Mouse (Mus musculus): Measurements from ENCODE around the gene Gm9945.

Gm9945 gene

GRCm38 (mm10) chr11:53493243-53493955, 13.4 kb downstream of the Gm9945 start:
- no peak for DNase-seq (ENCODE audit: low spot score)

DNA sequence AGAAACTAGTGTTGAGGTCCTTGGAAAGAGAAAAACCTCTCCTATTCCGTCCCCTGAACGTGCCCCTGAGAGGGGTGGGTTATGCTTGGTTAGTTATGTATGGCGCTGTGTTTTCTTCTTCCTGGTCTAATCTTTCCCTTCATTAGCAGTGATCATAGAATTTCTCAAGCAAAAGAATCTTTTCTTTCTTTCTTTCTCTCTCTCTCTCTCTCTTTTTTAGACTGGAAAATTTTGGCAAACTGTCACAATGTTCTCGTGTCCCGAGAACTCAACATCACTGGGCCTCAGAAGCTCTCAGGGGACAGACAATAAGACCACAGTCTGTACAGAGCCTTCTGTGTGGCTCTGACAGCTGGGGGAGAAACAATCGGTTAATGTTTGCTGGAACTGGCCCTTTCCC, 15.5 kb downstream of the Gm9945 start:
- no peak for DNase-seq (ENCODE audit: low spot score)

GRCm38 (mm10) chr11:53496946-53497345, 17.0 kb downstream of the Gm9945 start:
- DNase-seq (ENCODE audit: low spot score), result no peak

DNA sequence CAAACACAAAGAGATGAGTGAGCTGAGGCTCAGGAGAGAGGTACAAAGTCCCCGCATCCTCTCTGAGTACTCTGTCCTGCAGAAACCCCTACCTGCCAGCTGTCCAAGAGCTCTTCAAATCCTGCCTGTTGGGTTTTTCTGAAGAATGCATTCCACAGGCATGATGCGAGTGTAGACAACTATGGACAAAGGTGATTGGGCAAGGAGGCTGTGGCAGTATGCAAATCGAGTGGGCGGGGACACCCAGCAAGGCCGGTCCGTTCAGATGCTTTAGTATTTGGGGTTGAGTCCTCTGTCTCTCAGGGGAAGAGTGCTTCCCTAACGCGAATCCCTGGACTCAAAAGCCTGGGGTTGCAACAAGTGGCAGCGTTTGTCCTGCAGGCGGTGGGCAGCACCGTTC, 20.6 kb downstream of the Gm9945 start:
- DNase-seq (ENCODE audit: low spot score), result no peak

DNA sequence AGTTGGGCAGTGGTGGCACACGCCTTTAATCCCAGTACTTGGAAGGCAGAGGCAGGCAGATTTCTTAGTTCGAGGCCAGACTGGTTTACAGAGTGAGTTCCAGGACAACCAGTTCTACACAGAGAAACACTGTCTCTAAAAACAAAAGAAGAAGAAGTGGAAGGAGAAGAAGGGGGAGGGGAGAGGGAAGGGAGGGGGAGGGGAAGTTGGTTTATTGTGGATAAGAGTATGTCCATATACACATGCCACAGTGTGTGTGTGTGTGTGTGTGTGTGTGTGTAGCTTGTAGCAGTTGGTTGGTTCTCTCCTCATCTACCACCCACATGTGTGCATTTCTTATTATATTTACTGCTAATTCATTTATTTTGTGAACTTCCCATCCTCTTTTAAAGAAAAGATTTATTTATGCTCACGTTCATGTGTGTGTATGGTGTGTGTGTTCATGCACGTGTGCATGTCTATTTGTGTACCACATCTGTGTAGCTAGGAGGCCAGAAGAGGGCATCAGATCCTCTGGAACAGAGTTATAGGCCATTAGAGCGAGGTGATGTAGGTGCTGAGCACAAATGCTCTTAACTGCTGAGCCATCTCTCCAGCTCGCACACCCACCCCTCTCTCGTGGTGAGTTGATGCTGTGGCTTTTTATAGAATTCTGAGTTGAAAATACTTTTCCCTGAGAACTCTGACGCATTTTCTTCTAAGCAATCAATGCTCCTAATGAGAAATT, 22.2 kb downstream of the Gm9945 start:
- no peak for DNase-seq (ENCODE audit: low spot score)

- no peak for DNase-seq (ENCODE audit: low spot score)
Measured at GRCm38 (mm10) chr11:53503738-53504137, 23.8 kb downstream of the Gm9945 start.

- DNase-seq (ENCODE audit: low spot score), result no peak
Measured at GRCm38 (mm10) chr11:53504376-53504775, 24.4 kb downstream of the Gm9945 start.

DNA sequence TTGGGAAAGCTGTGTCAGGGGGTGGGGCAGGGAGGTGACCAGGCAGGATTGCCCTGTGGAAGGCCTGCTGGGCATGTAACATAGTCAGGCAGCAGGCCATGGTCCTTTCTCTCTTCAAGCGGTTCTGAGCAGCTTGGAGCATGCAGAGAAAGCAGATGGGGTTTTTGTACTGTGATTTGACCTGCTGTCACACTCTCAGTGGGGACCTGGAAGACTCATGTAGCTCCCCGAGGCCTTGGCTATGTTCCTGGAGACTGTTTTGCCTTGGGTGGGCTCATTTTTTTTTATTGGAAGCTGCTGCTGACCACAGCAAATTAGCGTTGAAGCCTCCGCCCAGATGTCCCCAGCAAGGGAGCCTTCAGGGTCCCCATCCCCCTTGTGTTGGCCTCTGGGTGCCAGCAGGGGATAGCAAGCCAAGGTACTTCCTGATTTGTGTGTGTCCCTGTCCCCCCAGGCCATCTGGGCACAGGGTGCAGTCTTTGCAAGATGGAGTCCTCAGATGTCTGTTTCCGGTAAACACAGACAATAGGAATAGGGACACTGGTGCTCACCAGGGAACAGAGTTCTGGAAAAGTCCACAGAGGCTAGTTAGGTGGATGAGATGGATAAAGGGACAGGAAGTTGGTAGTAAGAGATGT, 25.2 kb downstream of the Gm9945 start:
- DNase-seq (ENCODE audit: low spot score), result no peak

DNA sequence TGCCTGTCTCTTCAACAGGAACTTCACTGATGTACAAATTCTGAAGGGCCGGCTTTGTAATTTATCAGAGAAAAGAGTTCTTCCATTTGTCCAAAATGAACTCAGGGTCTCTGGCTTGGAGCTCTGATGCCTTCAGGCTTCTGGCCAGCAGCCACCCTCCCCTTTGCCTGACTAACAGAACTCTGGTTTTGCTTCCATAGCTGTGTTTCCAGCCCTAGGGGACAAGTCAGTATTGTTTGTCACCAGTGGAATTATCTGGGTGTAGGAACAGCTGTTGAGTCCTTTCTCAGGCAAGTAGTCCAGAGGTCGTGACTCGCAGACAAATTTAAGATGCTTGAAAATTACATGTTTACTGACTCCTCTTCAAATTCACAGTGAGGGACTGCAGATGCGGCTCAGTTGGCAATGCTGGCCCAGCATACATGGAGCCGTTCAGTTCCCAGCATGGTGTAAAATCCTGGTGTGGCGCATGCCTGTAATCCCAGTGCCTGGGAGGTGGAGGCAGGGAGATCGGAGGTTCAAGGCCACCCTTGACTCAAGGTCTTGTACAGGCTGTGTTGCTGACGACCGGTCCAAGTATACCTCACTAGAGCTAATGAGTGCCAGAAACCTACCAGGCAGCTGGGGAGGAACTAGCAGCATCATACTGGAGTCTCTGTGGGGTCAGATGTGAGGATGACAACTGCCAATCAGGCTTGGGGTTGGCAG, 27.3 kb downstream of the Gm9945 start:
- no peak for DNase-seq (ENCODE audit: low spot score)

GRCm38 (mm10) chr11:53508152-53508551, 28.2 kb downstream of the Gm9945 start:
- DNase-seq (ENCODE audit: low spot score), result no peak

DNA sequence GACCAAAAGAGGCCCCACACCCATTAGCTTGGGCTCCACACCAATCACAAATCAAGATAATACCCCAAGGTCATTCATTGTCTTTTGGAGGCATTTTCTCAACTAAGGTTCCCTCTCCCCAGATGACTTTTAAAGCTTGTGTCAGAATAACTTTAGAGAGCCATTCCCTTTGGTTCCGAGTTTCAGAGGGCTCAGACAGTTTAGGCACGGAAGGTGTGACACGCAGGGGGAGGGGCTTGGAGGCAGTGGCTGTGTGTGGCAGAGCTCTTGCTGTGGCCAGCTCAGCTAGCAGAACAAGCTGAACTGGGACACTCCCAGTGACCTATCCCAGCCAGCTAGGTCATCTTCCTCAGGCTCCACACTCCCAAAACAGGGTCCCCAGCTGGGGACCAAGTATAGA, 28.6 kb downstream of the Gm9945 start:
- DNase-seq (ENCODE audit: low spot score), result no peak

GRCm38 (mm10) chr11:53510351-53510750, 30.4 kb downstream of the Gm9945 start:
- DNase-seq (ENCODE audit: low spot score), result no peak

GRCm38 (mm10) chr11:53516775-53517627, 37.0 kb downstream of the Gm9945 start:
- DNase-seq (ENCODE audit: low spot score), result no peak

- no peak for DNase-seq (ENCODE audit: low spot score)
Measured at GRCm38 (mm10) chr11:53518759-53519158, 38.8 kb downstream of the Gm9945 start.

DNA sequence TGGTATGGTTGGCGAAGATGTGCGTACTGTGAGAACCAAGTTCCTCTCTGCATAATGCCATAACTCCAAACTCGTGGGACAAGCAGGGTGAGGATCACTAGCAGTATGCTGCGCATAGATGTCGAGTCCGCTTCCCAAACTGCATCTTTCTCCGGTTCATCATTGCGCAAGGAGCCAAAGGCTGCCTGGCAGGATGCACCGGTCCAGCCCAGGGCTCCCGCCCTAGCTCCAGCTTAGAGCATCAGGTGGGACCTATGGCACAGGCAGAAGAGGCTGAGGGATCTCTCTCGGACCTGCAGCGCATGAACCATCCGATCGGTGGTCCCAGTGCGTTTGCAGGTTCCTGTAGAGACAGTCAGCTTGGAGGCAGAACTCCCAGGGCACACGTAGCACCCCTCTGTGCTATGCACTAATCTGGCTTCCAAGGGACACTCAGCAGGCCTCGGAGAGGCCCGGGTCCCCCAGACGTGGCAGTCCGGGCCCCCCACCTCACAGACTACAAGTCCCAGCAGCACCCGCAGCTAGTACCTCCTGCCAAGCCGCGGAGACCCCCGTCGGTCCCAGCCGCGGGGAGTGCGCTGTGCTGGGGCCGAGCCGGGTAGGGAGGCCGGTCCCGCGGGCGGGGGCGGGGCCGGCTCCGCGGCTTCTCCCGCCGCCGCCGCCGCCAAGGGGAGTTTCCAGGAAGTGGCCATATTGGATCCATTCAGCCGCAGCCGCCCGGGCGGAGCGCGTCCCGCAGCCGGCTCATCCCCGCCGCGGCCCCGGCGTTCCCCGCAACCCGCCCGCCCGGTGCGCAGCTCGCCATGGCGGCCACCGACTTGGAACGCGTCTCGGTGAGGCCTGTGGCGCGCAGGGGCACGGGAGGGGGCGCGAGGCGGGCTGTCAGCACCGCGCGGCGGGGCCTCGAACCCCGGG, 39.5 kb downstream of the Gm9945 start, which contains the start of gene Sept8:
Gene Sept8, plus strand, starts transcription at position 51 of the 915 bp plus-strand sequence.
- DNase-seq (ENCODE audit: low spot score), result no peak

- DNase-seq (ENCODE audit: low spot score), result no peak
Measured at GRCm38 (mm10) chr11:53520122-53520978, 40.4 kb downstream of the Gm9945 start.

- DNase-seq (ENCODE audit: low spot score), result no peak
Measured at GRCm38 (mm10) chr11:53521120-53521820, 41.3 kb downstream of the Gm9945 start.

GRCm38 (mm10) chr11:53521821-53522131, 41.8 kb downstream of the Gm9945 start:
- no peak for DNase-seq (ENCODE audit: low spot score)

- no peak for DNase-seq (ENCODE audit: low spot score)
Measured at GRCm38 (mm10) chr11:53522362-53522761, 42.4 kb downstream of the Gm9945 start.
